Mouse (Mus musculus) left cerebral cortex, adult 9 months (tissue): Measurements from ENCODE around the gene Mark1.
A peak's percentile ranks its signal among the peaks of the same experiment; 100 is the strongest.

Experiments
- DNase-seq, 2 experiments: peaks; one replicate each; pipeline ENCODE4 v3.0.0; 2022; ENCODE audit warnings: low spot score in 2 of 2

Gene Mark1

GRCm38 (mm10) chr1:184851741-184852618, 147.4 kb downstream of the Mark1 start:
- DNase-seq: peak; percentile 47 to 91

GRCm38 (mm10) chr1:184851166-184851565, 148.2 kb downstream of the Mark1 start:
- no peak for DNase-seq

- no peak for DNase-seq
Observed at GRCm38 (mm10) chr1:184846973-184847372, 152.4 kb downstream of the Mark1 start.
